Mouse (Mus musculus) splenic B cell, adult 2 months (primary cell): Measurements from ENCODE around the gene AI661453.

Experiments
- DNase-seq: peaks from one replicate; pipeline ENCODE4 v3.0.0-alpha.2; 2011; ENCODE audit warnings: low read depth, low spot score
- H3K27me3 ChIP-seq: 2 replicates; pipeline ENCODE4 v1.6.1; 2012; ENCODE audit warnings: mild to moderate bottlenecking, low read length, moderate library complexity, mixed read lengths; ENCODE audit not compliant: control insufficient read depth, poor library complexity, insufficient read depth, severe bottlenecking
- H3K36me3 ChIP-seq: 2 replicates; pipeline ENCODE4 v1.6.1; 2012; ENCODE audit warnings: mild to moderate bottlenecking, low read length, moderate library complexity, mixed read lengths; ENCODE audit not compliant: control insufficient read depth, poor library complexity, insufficient read depth, severe bottlenecking

The AI661453 gene

DNA sequence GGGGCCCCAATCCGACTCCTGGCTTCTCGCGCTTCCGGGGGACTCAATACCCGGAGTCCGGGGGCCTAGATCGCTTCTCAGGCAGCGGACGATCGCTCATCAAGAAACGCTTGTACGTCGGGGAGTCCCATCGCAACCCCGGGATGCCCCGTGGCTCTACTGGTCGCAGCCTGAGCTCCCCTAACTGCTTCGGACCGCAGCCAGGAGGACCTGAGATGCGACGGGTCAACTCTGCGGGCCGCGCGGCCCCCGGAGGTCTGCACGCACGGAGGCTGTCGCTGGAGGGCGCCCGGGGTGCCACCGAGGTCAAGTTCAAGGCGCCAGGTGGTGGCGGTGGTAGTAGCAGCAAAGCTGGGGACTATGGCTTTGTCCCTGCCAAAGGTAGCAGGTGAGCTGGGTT lies 32.1 kb downstream of the AI661453 start:
- no peak for DNase-seq
- no peaks in the 10 kb centered on the region for H3K27me3 ChIP-seq
- no peaks in the 10 kb centered on the region for H3K36me3 ChIP-seq

- no peaks in the 10 kb centered on the region for H3K27me3 ChIP-seq
- no peaks in the 10 kb centered on the region for H3K36me3 ChIP-seq
- no peak for DNase-seq
These were observed 33.2 kb downstream of the AI661453 start for GRCm38 (mm10) chr17:47469642-47470041.

DNA sequence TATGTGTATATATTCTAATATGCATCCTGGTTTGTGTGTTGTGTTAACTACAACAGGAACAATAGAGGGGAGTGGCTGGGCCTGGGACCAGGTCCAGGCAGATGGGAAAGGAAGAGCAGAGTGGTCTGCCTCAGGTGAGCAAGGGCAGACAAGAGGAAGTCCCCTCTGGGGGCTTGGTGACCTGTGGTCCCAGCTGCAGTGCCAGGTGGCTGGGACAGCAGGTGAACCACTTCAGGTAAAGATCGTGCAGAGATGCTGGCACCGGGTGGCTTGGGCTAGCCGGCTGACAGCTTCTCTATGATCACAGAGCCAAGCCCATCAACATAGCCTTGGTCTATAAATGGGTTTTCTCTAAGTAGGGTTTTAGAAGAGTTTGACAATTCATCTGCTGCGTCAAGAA lies 33.7 kb downstream of the AI661453 start:
- DNase-seq = no peak
- no peaks in the 10 kb centered on the region for H3K36me3 ChIP-seq
- no peaks in the 10 kb centered on the region for H3K27me3 ChIP-seq

GRCm38 (mm10) chr17:47470686-47471085 lies 34.3 kb downstream of the AI661453 start:
- H3K36me3 ChIP-seq = no peaks in the 10 kb centered on the region
- no peak for DNase-seq

GRCm38 (mm10) chr17:47472435-47473350 lies 36.3 kb downstream of the AI661453 start:
- H3K36me3 ChIP-seq = no peaks in the 10 kb centered on the region
- DNase-seq = no peak

More at GRCm38 (mm10) chr17:47470686-47471085, 34.3 kb downstream of the AI661453 start:
- H3K27me3 ChIP-seq = no peaks in the 10 kb centered on the region

GRCm38 (mm10) chr17:47473434-47473974 lies 37.1 kb downstream of the AI661453 start:
- no peaks in the 10 kb centered on the region for H3K27me3 ChIP-seq
- no peaks in the 10 kb centered on the region for H3K36me3 ChIP-seq
- peak; percentile 81 for DNase-seq

More at GRCm38 (mm10) chr17:47472435-47473350, 36.3 kb downstream of the AI661453 start:
- H3K27me3 ChIP-seq = no peaks in the 10 kb centered on the region

DNA sequence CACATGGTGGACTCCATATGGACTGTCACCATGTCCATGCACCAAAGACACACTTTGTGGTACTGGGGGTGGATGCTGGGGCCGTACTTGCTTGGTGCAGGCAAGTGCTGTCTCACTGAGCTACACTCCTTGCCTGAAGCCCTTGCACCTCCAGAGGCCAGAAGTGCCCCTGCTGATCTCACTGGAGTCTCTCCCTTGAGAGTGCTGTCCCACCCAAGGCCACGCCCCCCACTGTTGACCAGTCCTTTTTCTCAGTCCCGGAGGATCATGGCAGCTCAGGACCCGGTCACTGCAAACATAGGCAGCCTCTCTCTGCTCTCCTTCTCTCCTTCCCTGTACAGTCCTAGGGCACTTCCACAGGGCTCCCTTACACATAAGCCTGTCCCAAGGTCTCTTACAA lies 37.8 kb downstream of the AI661453 start:
- no peak for DNase-seq
- Histone ChIP-seq H3K27me3 (no peaks in the 10 kb centered on the region), H3K36me3 (no peaks in the 10 kb centered on the region)

GRCm38 (mm10) chr17:47475181-47475580 lies 38.8 kb downstream of the AI661453 start:
- H3K36me3 ChIP-seq = no peaks in the 10 kb centered on the region
- no peak for DNase-seq

GRCm38 (mm10) chr17:47475714-47476113 lies 39.3 kb downstream of the AI661453 start:
- Histone ChIP-seq H3K27me3 (no peaks in the 10 kb centered on the region), H3K36me3 (no peaks in the 10 kb centered on the region)
- peak; percentile 46 for DNase-seq

More at GRCm38 (mm10) chr17:47475181-47475580, 38.8 kb downstream of the AI661453 start:
- H3K27me3 ChIP-seq = no peaks in the 10 kb centered on the region

GRCm38 (mm10) chr17:47479887-47480286 lies 43.5 kb downstream of the AI661453 start:
- DNase-seq = no peak
- Histone ChIP-seq H3K36me3 (no peaks in the 10 kb centered on the region), H3K27me3 (no peaks in the 10 kb centered on the region)

GRCm38 (mm10) chr17:47482401-47482800 lies 46.0 kb downstream of the AI661453 start:
- Histone ChIP-seq H3K36me3 (no peaks in the 10 kb centered on the region), H3K27me3 (no peaks in the 10 kb centered on the region)
- peak; percentile 66 for DNase-seq

- Histone ChIP-seq H3K27me3 (no peaks in the 10 kb centered on the region), H3K36me3 (no peaks in the 10 kb centered on the region; the same call in 1 of the 2 replicates)
- no peak for DNase-seq
These were observed 48.0 kb downstream of the AI661453 start for GRCm38 (mm10) chr17:47484241-47484921.

- Histone ChIP-seq H3K27me3 (no peaks in the 10 kb centered on the region), H3K36me3 (no peaks in the 10 kb centered on the region; the same call in 1 of the 2 replicates)
- no peak for DNase-seq
These were observed 48.6 kb downstream of the AI661453 start for GRCm38 (mm10) chr17:47484993-47485392.

- H3K27me3 ChIP-seq = no peaks in the 10 kb centered on the region
- DNase-seq = no peak
- peaks cover 2% of the 10 kb centered on the region; the same call in 1 of the 2 replicates for H3K36me3 ChIP-seq
These were observed 49.4 kb downstream of the AI661453 start for GRCm38 (mm10) chr17:47485791-47486190.

GRCm38 (mm10) chr17:47490791-47491190 lies 54.4 kb downstream of the AI661453 start:
- Histone ChIP-seq H3K27me3 (no peaks in the 10 kb centered on the region), H3K36me3 (peaks cover 12% of the 10 kb centered on the region)
- DNase-seq = no peak
